ENCODE assay signal across 18 mouse cellular contexts in the genomic region with DNA sequence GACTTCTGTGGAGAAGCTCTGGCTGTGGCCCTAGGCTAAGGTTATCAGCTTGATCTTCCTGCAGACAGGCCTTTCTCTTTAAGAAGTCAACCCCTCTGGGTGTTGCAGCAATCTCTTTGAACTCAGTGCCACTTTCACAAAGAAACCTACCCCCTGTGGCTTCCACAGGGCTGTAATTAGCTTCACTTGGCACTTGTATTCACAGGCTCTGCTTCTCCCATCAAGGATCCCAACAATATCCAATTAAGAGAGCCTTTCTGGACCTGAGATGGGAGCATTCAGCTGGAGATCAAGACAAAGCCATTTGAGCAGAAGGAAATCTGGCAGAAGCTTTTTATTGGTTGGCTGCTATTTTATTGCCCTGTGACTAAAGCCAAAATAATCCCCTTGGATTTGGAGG.
DNase-seq lines count a peak whose midpoint lies in the region; ATAC-seq and TF ChIP-seq lines count a peak whose summit lies in the region.
"Had no signal": no experiment of that assay in that cellular context is flagged by ENCODE, and none has a peak within 500 bp of the region (broad histone marks: within the 10 kb centered on the region; RNA-seq: fewer than 3 reads in every experiment).

No protein-coding gene starts in this region.

- no peaks in the 10 kb centered on the region for H3K27me3 ChIP-seq in hindbrain, postnatal 0 days (ENCODE audit: insufficient read depth, low read length)
- no peaks in the 10 kb centered on the region for H3K27me3 ChIP-seq in hindbrain, embryonic 11.5 days (ENCODE audit: control insufficient read depth, insufficient read depth, low read length)
- no peaks in the 10 kb centered on the region for H3K27me3 ChIP-seq in embryonic facial prominence, embryonic 14.5 days (replicated peaks; ENCODE audit: control insufficient read depth, insufficient read depth, low read length)
- H3K27me3 ChIP-seq: embryonic facial prominence, embryonic 13.5 days had no signal

- ATAC-seq in hindbrain, postnatal 0 days = 0 out of 2 replicates have a peak, but pooled peaks have one; percentile 38
- no peak for ATAC-seq in hindbrain, embryonic 11.5 days (ENCODE audit: low FRiP score)
- ATAC-seq in embryonic facial prominence, embryonic 14.5 days (ENCODE audit: low read depth) = no peak

- H3K4me1 ChIP-seq in hindbrain, postnatal 0 days (ENCODE audit: insufficient read depth, low read length) = no peaks in the 10 kb centered on the region
- no peaks in the 10 kb centered on the region for H3K4me1 ChIP-seq in hindbrain, embryonic 11.5 days (replicated peaks; ENCODE audit: control insufficient read depth, insufficient read depth, low read length)
- no peaks in the 10 kb centered on the region for H3K4me1 ChIP-seq in embryonic facial prominence, embryonic 14.5 days (ENCODE audit: control insufficient read depth, insufficient read depth, low read length)
- H3K4me1 ChIP-seq: embryonic facial prominence, embryonic 13.5 days had no signal

- peak; percentile 39 for DNase-seq in hindbrain, postnatal 0 days (ENCODE audit: low spot score)
- DNase-seq in hindbrain, embryonic 11.5 days (ENCODE audit: low spot score) = no peak
- DNase-seq in embryonic facial prominence, embryonic 14.5 days (ENCODE audit: low spot score) = peak; percentile 6
- peak; percentile 8 for DNase-seq in hindlimb bud, embryonic 11.5 days (ENCODE audit: extremely low spot score, low read depth, low spot score)
- DNase-seq in retina, postnatal 1 day = peak; percentile 63
- no peak for DNase-seq in adrenal gland, adult 18-20 months (ENCODE audit: low spot score in 2 of 2)
- DNase-seq in neural tube, embryonic 10.5 days (ENCODE audit: extremely low spot score, low spot score) = no peak
- no peak for DNase-seq in kidney, postnatal 14 days
- DNase-seq: cerebellum, adult 18-20 months; heart, postnatal 36 days; kidney, adult 11 months; kidney, postnatal 36 days; lung, adult 18-20 months; thymus, postnatal 14 days had no signal

- no peaks in the 10 kb centered on the region for H3K36me3 ChIP-seq in hindbrain, postnatal 0 days (ENCODE audit: insufficient read depth, low read length)
- H3K36me3 ChIP-seq in hindbrain, embryonic 11.5 days (ENCODE audit: control insufficient read depth, insufficient read depth, low read length) = no peaks in the 10 kb centered on the region
- no peaks in the 10 kb centered on the region for H3K36me3 ChIP-seq in embryonic facial prominence, embryonic 14.5 days (ENCODE audit: control insufficient read depth, insufficient read depth, low read length)
- H3K36me3 ChIP-seq: embryonic facial prominence, embryonic 13.5 days; G1E had no signal

- H3K9me3 ChIP-seq in hindbrain, postnatal 0 days (ENCODE audit: low read length) = no peaks in the 10 kb centered on the region
- no peaks in the 10 kb centered on the region for H3K9me3 ChIP-seq in hindbrain, embryonic 11.5 days (ENCODE audit: control insufficient read depth, low read length)
- H3K9me3 ChIP-seq in embryonic facial prominence, embryonic 14.5 days (ENCODE audit: control insufficient read depth, low read length) = no peaks in the 10 kb centered on the region
- H3K9me3 ChIP-seq: embryonic facial prominence, embryonic 13.5 days; G1E had no signal

- H3K27ac ChIP-seq in hindbrain, postnatal 0 days = no peak overlapping the region
- no peak overlapping the region for H3K27ac ChIP-seq in hindbrain, embryonic 11.5 days (ENCODE audit: low read depth, low read length)
- no peak overlapping the region for H3K27ac ChIP-seq in embryonic facial prominence, embryonic 14.5 days (replicated peaks; ENCODE audit: low read depth, low read length)
- H3K27ac ChIP-seq: embryonic facial prominence, embryonic 13.5 days; left cerebral cortex, adult 2 months; macrophage had no signal

- no peak for TF ChIP-seq CTCF in hindbrain, postnatal 0 days (IDR thresholded peaks at IDR 0.05; ENCODE audit: low read depth)

- H3K9ac ChIP-seq in hindbrain, postnatal 0 days (replicated peaks; ENCODE audit: low read length) = no peak overlapping the region
- H3K9ac ChIP-seq in hindbrain, embryonic 11.5 days (ENCODE audit: low read depth, low read length) = no peak overlapping the region
- no peak overlapping the region for H3K9ac ChIP-seq in embryonic facial prominence, embryonic 14.5 days (ENCODE audit: low read depth, low read length)
- H3K9ac ChIP-seq: embryonic facial prominence, embryonic 13.5 days had no signal

- H3K4me2 ChIP-seq in hindbrain, postnatal 0 days (ENCODE audit: low read depth, low read length) = no peak overlapping the region
- H3K4me2 ChIP-seq in hindbrain, embryonic 11.5 days (replicated peaks; ENCODE audit: low read depth, low read length) = no peak overlapping the region
- H3K4me2 ChIP-seq in embryonic facial prominence, embryonic 14.5 days (ENCODE audit: low read depth, low read length) = no peak overlapping the region
- H3K4me2 ChIP-seq: embryonic facial prominence, embryonic 13.5 days had no signal

- no peak overlapping the region for H3K4me3 ChIP-seq in hindbrain, postnatal 0 days (ENCODE audit: low read length)
- no peak overlapping the region for H3K4me3 ChIP-seq in hindbrain, embryonic 11.5 days (ENCODE audit: low read depth, low read length)
- H3K4me3 ChIP-seq in embryonic facial prominence, embryonic 14.5 days (ENCODE audit: low read depth, low read length) = no peak overlapping the region
- H3K4me3 ChIP-seq: embryonic facial prominence, embryonic 13.5 days; left cerebral cortex, adult 2 months had no signal

Comparison
In these comparisons a context has a peak if more than half of its experiments do, and no peak if none do; other contexts are left out.
1. DNase-seq: peak in hindbrain, postnatal 0 days (single experiment), embryonic facial prominence, embryonic 14.5 days (single experiment), hindlimb bud, embryonic 11.5 days (single experiment) and retina, postnatal 1 day (single experiment); none in hindbrain, embryonic 11.5 days (single experiment), adrenal gland, adult 18-20 months (0 of 2), neural tube, embryonic 10.5 days (single experiment) and kidney, postnatal 14 days (single experiment).